Mouse (Mus musculus): Measurements from ENCODE around the gene Icos.

DNA sequence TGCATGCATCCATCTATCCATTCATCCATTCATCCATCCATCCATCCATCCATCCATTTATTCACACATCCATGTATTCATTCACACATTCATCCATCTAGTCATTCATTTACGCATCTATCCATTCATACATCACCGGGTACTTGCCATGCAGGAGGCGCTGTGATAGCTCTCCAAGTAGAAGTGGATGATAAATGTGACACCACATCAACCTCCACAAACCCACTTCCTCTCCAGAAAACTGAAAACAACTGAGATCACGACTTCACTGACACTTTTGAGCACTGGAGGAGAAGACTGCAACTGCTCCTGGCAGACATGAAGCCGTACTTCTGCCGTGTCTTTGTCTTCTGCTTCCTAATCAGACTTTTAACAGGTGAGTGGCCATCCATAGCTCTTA, at the start of gene Icos:
- TF ChIP-seq POLR2A (IDR thresholded peaks at IDR 0.05; ENCODE audit: insufficient read depth, low read depth, low read length): no peak
- TF ChIP-seq CTCF (IDR thresholded peaks at IDR 0.05; ENCODE audit: insufficient read depth, low read depth, low read length): no peak

Measured in olfactory bulb, adult 2 months (tissue).